Mouse (Mus musculus): ENCODE results near the gene Tgm2. TPM values are rescaled to one million over a fixed set of nuclear protein-coding genes. Genes with fewer than 3 reads are reported as not detected.

The Tgm2 gene
- polyA plus RNA-seq, 2 experiments, result 6.9 to 12.1 TPM

GRCm38 (mm10) chr2:158174958-158175357 lies 28.7 kb upstream of the Tgm2 start:
- no peaks in the 10 kb centered on the region for H3K9me3 ChIP-seq (ENCODE audit: control insufficient read depth, low read length)
- 90% methylated on average over 15 of the region's 15 CpGs for WGBS

GRCm38 (mm10) chr2:158174438-158174837 lies 28.2 kb upstream of the Tgm2 start:
- Histone ChIP-seq H3K4me1 (ENCODE audit: control insufficient read depth, insufficient read depth, low read length) (peaks cover 7% of the 10 kb centered on the region), H3K27ac (replicated peaks; ENCODE audit: low read depth, low read length) (no peak overlapping the region), H3K27me3 (ENCODE audit: control insufficient read depth, insufficient read depth, low read length) (no peaks in the 10 kb centered on the region), H3K4me2 (replicated peaks; ENCODE audit: low read depth, low read length, severe bottlenecking) (no peak overlapping the region), H3K4me3 (replicated peaks; ENCODE audit: low read length) (no peak overlapping the region), H3K9ac (ENCODE audit: low read depth, low read length, severe bottlenecking) (no peak overlapping the region), H3K9me3 (ENCODE audit: control insufficient read depth, low read length) (no peaks in the 10 kb centered on the region), H3K36me3 (ENCODE audit: control insufficient read depth, insufficient read depth, low read length) (no peaks in the 10 kb centered on the region)
- TF ChIP-seq POLR2A (IDR thresholded peaks at IDR 0.05; ENCODE audit: borderline replicate concordance, extremely low read depth, insufficient read depth, insufficient read length), result no peak
- ATAC-seq (ENCODE audit: low FRiP score, low read depth) (no peak), DNase-seq (ENCODE audit: low spot score) (no peak)
- WGBS, result 77% methylated on average over 5 of the region's 5 CpGs

More at GRCm38 (mm10) chr2:158174958-158175357, 28.7 kb upstream of the Tgm2 start:
- DNase-seq (ENCODE audit: low spot score) (no peak), ATAC-seq (ENCODE audit: low FRiP score, low read depth) (no peak)
- no peak overlapping the region for H3K4me3 ChIP-seq (replicated peaks; ENCODE audit: low read length)
- H3K27me3 ChIP-seq (ENCODE audit: control insufficient read depth, insufficient read depth, low read length), result no peaks in the 10 kb centered on the region
- H3K4me2 ChIP-seq (replicated peaks; ENCODE audit: low read depth, low read length, severe bottlenecking), result no peak overlapping the region
- H3K36me3 ChIP-seq (ENCODE audit: control insufficient read depth, insufficient read depth, low read length), result no peaks in the 10 kb centered on the region
- no peak for TF ChIP-seq POLR2A (IDR thresholded peaks at IDR 0.05; ENCODE audit: borderline replicate concordance, extremely low read depth, insufficient read depth, insufficient read length)
- no peak overlapping the region for H3K27ac ChIP-seq (replicated peaks; ENCODE audit: low read depth, low read length)
- H3K4me1 ChIP-seq (ENCODE audit: control insufficient read depth, insufficient read depth, low read length), result peaks cover 11% of the 10 kb centered on the region
- H3K9ac ChIP-seq (ENCODE audit: low read depth, low read length, severe bottlenecking), result no peak overlapping the region

GRCm38 (mm10) chr2:158170394-158170793 lies 24.2 kb upstream of the Tgm2 start:
- Histone ChIP-seq H3K4me2 (replicated peaks; ENCODE audit: low read depth, low read length, severe bottlenecking) (no peak overlapping the region), H3K36me3 (ENCODE audit: control insufficient read depth, insufficient read depth, low read length) (no peaks in the 10 kb centered on the region), H3K27ac (replicated peaks; ENCODE audit: low read depth, low read length) (no peak overlapping the region), H3K9me3 (ENCODE audit: control insufficient read depth, low read length) (no peaks in the 10 kb centered on the region), H3K4me1 (ENCODE audit: control insufficient read depth, insufficient read depth, low read length) (0 out of 2 replicates have a peak, but pooled peaks cover 2% of the 10 kb centered on the region), H3K4me3 (replicated peaks; ENCODE audit: low read length) (no peak overlapping the region), H3K27me3 (ENCODE audit: control insufficient read depth, insufficient read depth, low read length) (no peaks in the 10 kb centered on the region), H3K9ac (ENCODE audit: low read depth, low read length, severe bottlenecking) (no peak overlapping the region)
- WGBS, result 76% methylated on average over 2 of the region's 2 CpGs
- no peak for TF ChIP-seq POLR2A (IDR thresholded peaks at IDR 0.05; ENCODE audit: borderline replicate concordance, extremely low read depth, insufficient read depth, insufficient read length)
- no peak for DNase-seq (ENCODE audit: low spot score)
- no peak for ATAC-seq (ENCODE audit: low FRiP score, low read depth)

GRCm38 (mm10) chr2:158169771-158170170 lies 23.5 kb upstream of the Tgm2 start:
- Histone ChIP-seq H3K27me3 (ENCODE audit: control insufficient read depth, insufficient read depth, low read length) (no peaks in the 10 kb centered on the region), H3K4me2 (replicated peaks; ENCODE audit: low read depth, low read length, severe bottlenecking) (no peak overlapping the region), H3K9ac (ENCODE audit: low read depth, low read length, severe bottlenecking) (no peak overlapping the region), H3K27ac (replicated peaks; ENCODE audit: low read depth, low read length) (no peak overlapping the region), H3K4me1 (ENCODE audit: control insufficient read depth, insufficient read depth, low read length) (0 out of 2 replicates have a peak, but pooled peaks cover 2% of the 10 kb centered on the region), H3K9me3 (ENCODE audit: control insufficient read depth, low read length) (no peaks in the 10 kb centered on the region), H3K4me3 (replicated peaks; ENCODE audit: low read length) (no peak overlapping the region), H3K36me3 (ENCODE audit: control insufficient read depth, insufficient read depth, low read length) (no peaks in the 10 kb centered on the region)
- TF ChIP-seq POLR2A (IDR thresholded peaks at IDR 0.05; ENCODE audit: borderline replicate concordance, extremely low read depth, insufficient read depth, insufficient read length), result no peak
- 93% methylated on average over 7 of the region's 7 CpGs for WGBS
- DNase-seq (ENCODE audit: low spot score) (no peak), ATAC-seq (ENCODE audit: low FRiP score, low read depth) (no peak)

- Histone ChIP-seq H3K27me3 (ENCODE audit: control insufficient read depth, insufficient read depth, low read length) (no peaks in the 10 kb centered on the region), H3K4me3 (replicated peaks; ENCODE audit: low read length) (no peak overlapping the region), H3K4me1 (ENCODE audit: control insufficient read depth, insufficient read depth, low read length) (0 out of 2 replicates have a peak, but pooled peaks cover 2% of the 10 kb centered on the region), H3K9me3 (ENCODE audit: control insufficient read depth, low read length) (no peaks in the 10 kb centered on the region), H3K9ac (ENCODE audit: low read depth, low read length, severe bottlenecking) (no peak overlapping the region), H3K36me3 (ENCODE audit: control insufficient read depth, insufficient read depth, low read length) (no peaks in the 10 kb centered on the region), H3K4me2 (replicated peaks; ENCODE audit: low read depth, low read length, severe bottlenecking) (no peak overlapping the region), H3K27ac (replicated peaks; ENCODE audit: low read depth, low read length) (no peak overlapping the region)
- TF ChIP-seq POLR2A (IDR thresholded peaks at IDR 0.05; ENCODE audit: borderline replicate concordance, extremely low read depth, insufficient read depth, insufficient read length), result no peak
- WGBS, result 70% methylated on average over 6 of the region's 6 CpGs
- no peak for ATAC-seq (ENCODE audit: low FRiP score, low read depth)
- no peak for DNase-seq (ENCODE audit: low spot score)
Measured at GRCm38 (mm10) chr2:158169351-158169750, 23.1 kb upstream of the Tgm2 start.
